Mouse (Mus musculus) retina, embryonic 14.5 days (tissue): Measurements from ENCODE around the gene Cd1d1.
A peak's percentile ranks its signal among the peaks of the same experiment; 100 is the strongest.
"Not testable (repeated sequence)": the region's sequence is repeated elsewhere in the genome, so short reads cannot be mapped to it uniquely, and the experiment has no call there.

Experiments used
- DNase-seq: peaks from one replicate; pipeline ENCODE4 v3.0.0-alpha.2; 2015; ENCODE audit warnings: low spot score

Gene Cd1d1

DNA sequence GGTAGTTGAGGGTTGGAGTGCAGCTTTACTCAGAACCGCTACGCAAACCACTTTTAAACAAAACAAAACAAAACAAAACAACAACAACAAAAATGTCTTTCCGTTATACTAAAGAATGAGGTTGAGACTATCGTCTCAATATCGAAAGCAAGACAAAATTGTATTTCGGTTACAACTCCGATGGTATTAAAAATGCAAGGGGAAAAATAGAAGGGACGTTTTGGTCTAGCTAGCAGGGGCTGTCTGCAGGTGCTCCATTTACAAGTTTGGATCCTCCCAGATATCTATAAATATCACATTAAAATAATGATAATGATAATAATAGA is at the start of gene Cd1d1:
Gene Cd1d1 (minus strand): TSS at position 27 of the 326 bp plus-strand sequence.
- DNase-seq: no peak

GRCm38 (mm10) chr3:87047801-87048200 is 48.6 kb upstream of the Cd1d1 start:
- DNase-seq: peak; percentile 12

DNA sequence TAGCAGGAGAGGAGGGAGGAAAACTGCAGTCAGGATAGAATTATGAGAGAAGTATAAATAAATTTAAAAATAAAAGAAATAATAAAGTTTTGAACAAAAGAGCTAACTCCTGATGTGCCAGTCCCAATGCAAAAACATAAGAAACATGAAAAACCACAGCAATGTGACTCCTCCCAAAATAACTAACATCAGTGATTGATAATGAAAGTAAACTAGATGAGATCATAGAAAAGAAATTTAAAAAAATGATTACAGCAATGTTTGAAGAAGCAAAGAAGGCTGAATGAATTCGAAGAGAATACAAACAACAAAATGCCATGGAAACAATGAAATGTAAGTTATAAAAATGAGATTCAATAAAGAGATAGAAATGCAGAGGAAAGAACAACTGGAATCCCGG is 42.5 kb upstream of the Cd1d1 start:
- DNase-seq: no peak

GRCm38 (mm10) chr3:87038500-87038899 is 39.3 kb upstream of the Cd1d1 start:
- no peak for DNase-seq

- DNase-seq: no peak
Measured at GRCm38 (mm10) chr3:87034061-87034460, 34.8 kb upstream of the Cd1d1 start.

GRCm38 (mm10) chr3:87033357-87033756 is 34.1 kb upstream of the Cd1d1 start:
- peak; percentile 92 for DNase-seq

DNA sequence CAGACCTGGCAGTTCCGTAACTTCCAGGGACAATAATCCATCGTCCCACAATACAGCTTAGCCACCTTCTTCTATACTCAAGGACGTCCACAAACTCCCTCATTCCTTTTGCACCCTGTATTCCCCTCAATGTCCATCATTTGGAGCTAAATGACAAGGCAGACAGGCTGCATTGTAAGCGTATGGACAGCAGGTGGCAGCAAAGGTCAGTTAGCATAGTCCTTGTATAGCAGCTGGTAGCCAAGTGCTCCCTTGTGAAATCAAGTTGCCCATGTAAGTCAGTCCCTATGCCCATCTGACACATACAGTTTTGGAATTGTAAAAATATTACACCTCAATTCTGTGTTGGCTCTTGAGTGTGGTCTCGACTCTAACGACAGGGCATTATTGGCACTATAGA is 31.6 kb upstream of the Cd1d1 start:
- DNase-seq: peak; percentile 91

DNA sequence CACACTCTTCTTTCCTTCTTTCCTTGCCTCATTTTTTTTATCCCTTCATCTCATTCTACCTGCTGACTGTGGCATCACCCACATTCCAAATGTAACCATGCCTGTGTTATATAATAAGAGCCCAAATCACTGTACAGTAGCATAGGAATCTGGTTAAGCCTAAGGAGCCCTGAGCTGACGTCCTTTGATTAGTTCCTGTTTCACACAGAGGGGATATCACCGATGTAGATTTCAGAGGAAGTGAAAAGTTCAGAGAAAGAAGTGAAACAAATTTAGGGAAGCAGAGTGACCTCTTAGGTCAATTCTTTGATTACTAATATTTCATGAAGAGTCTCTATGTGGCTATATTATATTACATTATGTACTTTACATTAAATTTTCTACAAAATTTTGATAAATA is 18.5 kb upstream of the Cd1d1 start:
- no peak for DNase-seq

GRCm38 (mm10) chr3:87017001-87017400 is 17.8 kb upstream of the Cd1d1 start:
- no peak for DNase-seq

DNA sequence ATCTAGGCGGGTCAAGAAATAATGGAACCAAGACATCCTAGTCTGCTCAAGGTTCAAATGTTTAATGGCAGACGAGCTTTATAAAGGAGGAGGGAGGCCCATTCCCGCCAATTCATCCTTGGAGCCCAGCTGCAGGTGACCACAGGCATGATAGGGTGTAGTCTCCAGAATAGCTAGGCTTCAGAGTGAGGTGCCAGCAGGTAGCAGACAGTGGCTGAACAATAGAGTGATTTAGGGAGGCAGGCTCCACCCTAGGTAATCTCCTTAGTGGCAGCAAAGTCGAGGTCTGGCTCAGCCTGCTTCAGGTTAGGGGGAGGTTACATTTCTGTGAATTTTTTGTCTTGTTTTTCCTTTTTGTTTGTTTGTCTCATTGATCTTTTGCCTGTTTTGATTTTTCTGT is 16.7 kb upstream of the Cd1d1 start:
- DNase-seq: no peak

DNA sequence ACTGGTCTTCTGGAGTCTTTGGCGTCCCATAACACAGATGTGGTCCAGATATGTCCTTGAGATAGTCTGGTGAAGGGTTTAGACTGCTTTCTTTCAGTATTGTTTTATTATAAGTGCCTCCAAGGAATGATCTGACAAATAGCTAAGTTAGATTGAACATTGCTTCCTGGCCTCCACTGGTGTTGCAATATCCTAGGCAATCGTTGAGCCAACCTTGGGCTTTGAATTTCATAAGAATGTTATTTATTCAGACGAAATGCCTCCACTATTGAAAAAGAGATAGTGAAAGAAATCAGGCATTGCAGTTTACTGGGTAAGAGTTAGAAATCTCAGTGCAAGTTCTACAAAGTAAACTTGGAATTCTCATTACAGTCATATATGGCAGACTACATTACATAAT is 13.2 kb upstream of the Cd1d1 start:
- DNase-seq: not testable (repeated sequence)

GRCm38 (mm10) chr3:87008281-87008680 is 9.0 kb upstream of the Cd1d1 start:
- DNase-seq: not testable (repeated sequence)

DNA sequence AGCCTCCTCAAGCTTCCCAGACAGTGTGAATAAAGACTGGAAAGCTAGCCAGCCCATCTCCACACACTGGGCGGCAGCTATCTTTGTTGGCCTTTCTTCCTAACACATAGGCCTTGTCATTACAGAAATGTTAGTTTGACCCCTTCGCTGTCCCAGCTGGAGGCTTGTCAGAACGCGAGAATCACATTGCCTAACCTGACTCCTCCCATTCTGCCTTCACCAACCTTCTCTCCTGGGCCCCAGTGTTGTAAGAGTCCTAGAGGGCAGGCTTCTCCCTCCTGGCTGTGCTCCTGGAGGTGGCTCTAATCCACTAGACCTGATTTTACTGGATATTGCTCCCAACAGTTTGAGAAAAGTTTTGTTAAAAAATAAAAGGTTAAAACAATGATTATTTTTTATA is 1.4 kb upstream of the Cd1d1 start:
- DNase-seq: peak; percentile 26

DNA sequence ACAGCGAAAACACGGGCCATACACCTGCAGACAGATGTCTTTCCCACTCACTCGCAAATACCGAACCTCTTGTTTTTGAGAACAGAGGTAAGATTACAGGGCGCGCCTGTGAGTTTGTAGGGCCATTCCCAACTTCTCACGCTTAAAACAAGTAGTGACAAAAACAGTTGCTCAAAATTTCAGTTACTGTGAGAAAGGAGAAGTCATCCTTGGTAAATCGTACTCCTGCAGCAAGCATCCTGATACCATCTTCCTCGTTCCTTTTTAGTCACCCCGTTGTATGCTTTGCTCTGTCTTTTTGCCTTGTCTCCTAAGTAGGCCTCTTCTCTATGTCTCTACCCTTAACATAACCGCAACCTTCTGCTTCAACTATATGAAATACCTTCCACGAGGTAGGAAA is 810 bp upstream of the Cd1d1 start:
- no peak for DNase-seq

DNA sequence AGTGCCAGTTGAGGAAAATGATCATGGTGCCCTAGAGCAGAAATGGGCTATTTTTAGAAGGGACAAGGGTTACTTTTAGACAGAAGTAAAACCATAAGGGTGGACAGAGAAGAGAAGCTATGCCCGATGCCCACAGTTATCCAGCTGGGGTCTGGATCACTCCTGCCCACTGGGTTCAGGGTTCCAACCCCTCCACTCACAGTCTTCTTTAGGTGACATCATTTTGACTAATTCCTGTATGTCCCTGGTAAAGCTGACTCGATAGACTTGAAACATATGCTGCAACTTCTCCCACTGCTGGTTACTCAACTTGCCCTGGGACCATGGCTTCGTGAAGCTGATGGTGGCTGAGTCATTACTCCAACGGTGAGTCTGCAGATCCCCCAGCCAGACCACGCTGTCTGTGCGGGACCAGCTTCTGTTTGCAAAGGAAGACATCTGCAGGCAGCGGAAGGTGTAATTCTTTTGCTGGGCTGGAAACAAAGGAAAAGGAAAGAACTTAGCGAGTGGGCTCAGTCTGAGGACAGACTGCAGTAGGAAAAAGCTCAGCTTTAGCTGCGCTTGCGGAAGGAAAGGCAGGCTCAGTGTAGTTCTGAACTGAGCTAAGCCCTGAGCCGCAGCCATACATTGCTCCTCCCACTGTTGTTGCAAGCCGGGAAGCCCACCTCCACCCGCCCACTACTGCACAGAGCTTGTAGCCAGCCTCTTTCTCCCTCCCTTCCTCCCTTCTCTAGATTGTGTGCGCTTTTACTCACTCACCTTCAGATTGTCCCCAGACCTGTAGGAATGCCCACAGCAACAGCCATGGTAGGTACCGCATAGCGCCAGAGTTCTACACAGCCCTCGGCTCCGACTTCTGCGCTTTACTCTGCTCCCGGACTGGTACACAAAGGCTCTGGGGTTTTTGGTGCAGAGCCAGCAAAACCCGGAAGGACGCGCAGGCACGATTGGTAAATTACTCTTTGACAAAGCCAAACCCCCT is 517 bp downstream of the Cd1d1 start:
- DNase-seq: peak; percentile 81

GRCm38 (mm10) chr3:86996111-86996510 is 3.1 kb downstream of the Cd1d1 start:
- no peak for DNase-seq

- DNase-seq: no peak
Measured at GRCm38 (mm10) chr3:86995381-86995780, 3.9 kb downstream of the Cd1d1 start.

- not testable (repeated sequence) for DNase-seq
Measured at GRCm38 (mm10) chr3:86986969-86987368, 12.3 kb downstream of the Cd1d1 start.

DNA sequence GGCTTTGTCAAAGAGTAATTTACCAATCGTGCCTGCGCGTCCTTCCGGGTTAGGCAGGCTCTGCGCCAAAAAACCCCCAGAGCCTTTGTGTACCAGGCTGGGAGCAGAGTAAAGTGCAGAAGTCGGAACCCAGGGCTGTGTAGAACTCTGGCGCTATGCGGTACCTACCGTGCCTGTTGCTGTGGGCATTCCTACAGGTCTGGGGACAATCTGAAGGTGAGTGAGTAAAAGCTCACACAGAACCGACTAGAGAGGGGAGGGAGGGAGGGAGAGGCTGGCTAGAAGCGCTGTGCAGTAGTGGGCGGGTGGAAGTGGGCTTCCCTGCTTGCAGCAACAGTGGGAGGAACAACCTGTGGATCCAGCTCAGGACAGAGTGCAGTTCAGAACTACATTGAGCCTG is 12.8 kb downstream of the Cd1d1 start:
- DNase-seq: peak; percentile 56

- DNase-seq: no peak
Measured at GRCm38 (mm10) chr3:86983382-86983781, 15.9 kb downstream of the Cd1d1 start.

GRCm38 (mm10) chr3:86976546-86976945 is 22.7 kb downstream of the Cd1d1 start:
- DNase-seq: peak; percentile 93

- no peak for DNase-seq
Measured at GRCm38 (mm10) chr3:86975150-86975549, 24.1 kb downstream of the Cd1d1 start.

DNA sequence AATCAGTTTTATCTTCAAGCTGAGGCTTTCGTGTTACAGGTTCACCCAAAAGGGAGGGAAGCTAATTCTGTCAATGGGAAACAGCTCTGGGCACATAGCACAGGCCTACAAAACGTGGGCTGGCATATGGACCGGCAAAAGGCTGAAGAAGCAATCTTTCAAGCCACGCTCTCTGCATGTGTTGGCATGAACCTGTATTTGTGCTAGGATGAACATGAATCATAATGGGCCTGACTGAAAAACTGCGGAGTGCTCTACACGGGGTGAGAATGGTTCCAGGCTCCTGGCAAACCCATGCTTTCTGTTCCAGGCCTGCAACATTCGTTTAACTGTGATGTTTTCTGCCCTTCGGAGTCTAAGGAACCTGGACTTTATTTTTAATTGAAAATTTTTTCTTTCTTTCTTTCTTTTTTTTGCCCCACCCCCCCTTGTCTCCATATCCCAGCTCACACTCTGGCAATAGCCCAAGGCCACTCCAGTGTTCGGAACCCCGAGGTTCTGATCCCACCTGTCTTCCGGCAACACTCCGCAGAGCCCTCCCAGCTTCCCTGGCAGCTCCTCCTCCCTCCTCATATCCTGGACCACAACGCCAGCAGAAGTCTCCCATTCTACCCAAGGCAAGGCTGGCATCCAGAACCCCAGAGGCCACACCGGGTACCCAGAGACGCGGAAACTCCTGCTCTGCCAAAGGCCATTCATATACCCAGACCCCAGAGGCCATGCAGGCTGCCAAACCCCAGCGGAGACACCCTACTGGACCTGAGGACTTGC is 36.4 kb downstream of the Cd1d1 start:
- no peak for DNase-seq
